Mouse (Mus musculus) hindbrain, embryonic 11.5 days (tissue): ENCODE measurements around the gene AF067063. TPM values are rescaled to one million over a fixed set of nuclear protein-coding genes. Genes with fewer than 3 reads are reported as not detected.

Experiments used
- ATAC-seq: fragments of 200-750 bp; cut with Nextera tagmentation; 2 replicates; pipeline ENCODE4 v1.8.0; 2017; ENCODE audit warnings: mild to moderate bottlenecking, moderate TSS enrichment, moderate library complexity; ENCODE audit not compliant: low FRiP score
- DNase-seq: peaks from one replicate; pipeline ENCODE4 v3.0.0-alpha.2; 2015; ENCODE audit warnings: low spot score
- H3K27ac ChIP-seq: fragments of 300-500 bp; sonication (generic); 2 replicates; pipeline ENCODE4 v1.5.1; 2014; ENCODE audit warnings: mild to moderate bottlenecking, low read depth, low read length
- H3K27me3 ChIP-seq: fragments of 300-500 bp; sonication (generic); 2 replicates; pipeline ENCODE4 v1.6.1; 2014; ENCODE audit warnings: mild to moderate bottlenecking, low read length, moderate library complexity, mixed read lengths; ENCODE audit not compliant: control insufficient read depth, insufficient read depth
- H3K36me3 ChIP-seq: fragments of 300-500 bp; sonication (generic); 2 replicates; pipeline ENCODE4 v1.6.1; 2014; ENCODE audit warnings: mild to moderate bottlenecking, low read length, moderate library complexity, mixed read lengths; ENCODE audit not compliant: control insufficient read depth, insufficient read depth
- H3K4me1 ChIP-seq: fragments of 300-500 bp; sonication (generic); replicated peaks from 2 replicates; pipeline ENCODE4 v1.6.1; 2014; ENCODE audit warnings: low read length, mixed read lengths; ENCODE audit not compliant: control insufficient read depth, insufficient read depth
- H3K4me2 ChIP-seq: fragments of 300-500 bp; sonication (generic); replicated peaks from 2 replicates; pipeline ENCODE4 v1.6.1; 2014; ENCODE audit warnings: mild to moderate bottlenecking, low read depth, low read length
- H3K4me3 ChIP-seq: fragments of 300-500 bp; sonication (generic); 2 replicates; pipeline ENCODE4 v1.5.1; 2014; ENCODE audit warnings: low read depth, low read length
- H3K9ac ChIP-seq: fragments of 300-500 bp; sonication (generic); 2 replicates; pipeline ENCODE4 v1.6.1; 2014; ENCODE audit warnings: low read depth, low read length
- H3K9me3 ChIP-seq: fragments of 300-500 bp; sonication (generic); 2 replicates; pipeline ENCODE4 v1.6.1; 2016; ENCODE audit warnings: low read length; ENCODE audit not compliant: control insufficient read depth
- WGBS: fragments of 180-500 bp; shearing (Covaris S2); extraction: QIAGEN DNeasy Blood & Tissue Kit; methylation state at CpG from one replicate; pipeline ENCODE4 v1.1.7; 2014; 5-methylcytosine and 5-hydroxymethylcytosine counted together
- polyA plus RNA-seq: library from polyadenylated mRNA; unstranded; fragments of >200 nt; fragmentation: Nextera tagmentation; extraction: Ambion mirVana; gene quantifications from 2 replicates; pipeline ENCODE4 v1.2.1, GENCODE M21; 2014

The AF067063 gene
- polyA plus RNA-seq, 1 experiment from 2014 or later: not detected

- H3K4me2 ChIP-seq: no peak overlapping the region
These were observed 46.4 kb downstream of the AF067063 start for GRCm38 (mm10) chr13:119783581-119783980.

More at GRCm38 (mm10) chr13:119783581-119783980, 46.4 kb downstream of the AF067063 start:
- H3K4me3 ChIP-seq: no peak overlapping the region
- no peak overlapping the region for H3K27ac ChIP-seq
- 0 out of 2 replicates have a peak, but pooled peaks cover 10% of the 10 kb centered on the region for H3K36me3 ChIP-seq
- no peaks in the 10 kb centered on the region for H3K27me3 ChIP-seq
- DNase-seq: no peak
- 85% methylated on average over 4 of the region's 4 CpGs for WGBS
- no peaks in the 10 kb centered on the region for H3K9me3 ChIP-seq
- no peak for ATAC-seq
- H3K9ac ChIP-seq: no peak overlapping the region
- H3K4me1 ChIP-seq: no peaks in the 10 kb centered on the region

Other genes with a start within 250 kb of the AF067063 start
- 0.15 TPM in 1 of 2 replicates, not detected in the other for gene Ccl28, start 206.4 kb downstream of the AF067063 start, polyA plus RNA-seq
- gene Hmgcs1, start 139.8 kb downstream of the AF067063 start, polyA plus RNA-seq: 493 and 527 TPM in 2 replicates
- gene Nim1k, start 74.3 kb downstream of the AF067063 start, polyA plus RNA-seq: 1.0 and 2.1 TPM in 2 replicates
- gene Zfp131, start 39.3 kb downstream of the AF067063 start, polyA plus RNA-seq: 44.1 and 45.9 TPM in 2 replicates
- gene D13Ertd608e, start 5.8 kb upstream of the AF067063 start, polyA plus RNA-seq: not detected in 2 replicates
- not detected in 2 replicates for gene Tcstv1, start 64.6 kb upstream of the AF067063 start, polyA plus RNA-seq
- gene Gm21761, start 99.1 kb upstream of the AF067063 start, polyA plus RNA-seq: not detected in 2 replicates
- not detected in 2 replicates for gene B020031M17Rik, start 120.6 kb upstream of the AF067063 start, polyA plus RNA-seq
- gene Gm36079, start 196.8 kb upstream of the AF067063 start, polyA plus RNA-seq: not detected in 2 replicates
- not detected in 2 replicates for gene Gm21188, start 222.0 kb upstream of the AF067063 start, polyA plus RNA-seq